Mouse (Mus musculus) heart, embryonic 10.5 days (tissue): ENCODE measurements around the gene Trip4. TPM values are rescaled to one million over a fixed set of nuclear protein-coding genes. Genes with fewer than 3 reads are reported as not detected.
"Not testable (repeated sequence)": the region's sequence is repeated elsewhere in the genome, so short reads cannot be mapped to it uniquely, and the experiment has no call there.

Experiments used
- DNase-seq: peaks from one replicate; pipeline ENCODE4 v3.0.0-alpha.2; 2017; ENCODE audit warnings: low spot score
- H3K27ac ChIP-seq: fragments of 300-500 bp; sonication (generic); 2 replicates; pipeline ENCODE4 v1.5.1; 2016; ENCODE audit warnings: mild to moderate bottlenecking
- H3K27me3 ChIP-seq: fragments of 300-500 bp; sonication (generic); 2 replicates; pipeline ENCODE4 v1.6.1; 2016; ENCODE audit warnings: mild to moderate bottlenecking; ENCODE audit not compliant: poor library complexity, insufficient read depth, severe bottlenecking
- H3K36me3 ChIP-seq: fragments of 300-500 bp; sonication (generic); 2 replicates; pipeline ENCODE4 v1.6.1; 2016; ENCODE audit warnings: mild to moderate bottlenecking, moderate library complexity
- H3K4me1 ChIP-seq: fragments of 300-500 bp; sonication (generic); 2 replicates; pipeline ENCODE4 v1.6.1; 2016; ENCODE audit warnings: mild to moderate bottlenecking
- H3K4me3 ChIP-seq: fragments of 300-500 bp; sonication (generic); 2 replicates; pipeline ENCODE4 v1.5.1; 2016; ENCODE audit warnings: mild to moderate bottlenecking, moderate library complexity
- H3K9me3 ChIP-seq: fragments of 300-500 bp; sonication (generic); 2 replicates; pipeline ENCODE4 v1.6.1; 2016; ENCODE audit warnings: mild to moderate bottlenecking, moderate library complexity
- WGBS: fragments of 180-500 bp; shearing (Covaris S2); methylation state at CpG from one replicate; pipeline ENCODE4 v1.1.7; 2016; 5-methylcytosine and 5-hydroxymethylcytosine counted together
- polyA plus RNA-seq: library from polyadenylated mRNA; unstranded; fragments of >200 nt; fragmentation: Nextera tagmentation; extraction: Ambion mirVana; gene quantifications from 2 replicates; pipeline ENCODE4 v1.2.1, GENCODE M21; 2016

Gene Trip4
- polyA plus RNA-seq, 1 experiment from 2014 or later, result 27.9 TPM

DNA sequence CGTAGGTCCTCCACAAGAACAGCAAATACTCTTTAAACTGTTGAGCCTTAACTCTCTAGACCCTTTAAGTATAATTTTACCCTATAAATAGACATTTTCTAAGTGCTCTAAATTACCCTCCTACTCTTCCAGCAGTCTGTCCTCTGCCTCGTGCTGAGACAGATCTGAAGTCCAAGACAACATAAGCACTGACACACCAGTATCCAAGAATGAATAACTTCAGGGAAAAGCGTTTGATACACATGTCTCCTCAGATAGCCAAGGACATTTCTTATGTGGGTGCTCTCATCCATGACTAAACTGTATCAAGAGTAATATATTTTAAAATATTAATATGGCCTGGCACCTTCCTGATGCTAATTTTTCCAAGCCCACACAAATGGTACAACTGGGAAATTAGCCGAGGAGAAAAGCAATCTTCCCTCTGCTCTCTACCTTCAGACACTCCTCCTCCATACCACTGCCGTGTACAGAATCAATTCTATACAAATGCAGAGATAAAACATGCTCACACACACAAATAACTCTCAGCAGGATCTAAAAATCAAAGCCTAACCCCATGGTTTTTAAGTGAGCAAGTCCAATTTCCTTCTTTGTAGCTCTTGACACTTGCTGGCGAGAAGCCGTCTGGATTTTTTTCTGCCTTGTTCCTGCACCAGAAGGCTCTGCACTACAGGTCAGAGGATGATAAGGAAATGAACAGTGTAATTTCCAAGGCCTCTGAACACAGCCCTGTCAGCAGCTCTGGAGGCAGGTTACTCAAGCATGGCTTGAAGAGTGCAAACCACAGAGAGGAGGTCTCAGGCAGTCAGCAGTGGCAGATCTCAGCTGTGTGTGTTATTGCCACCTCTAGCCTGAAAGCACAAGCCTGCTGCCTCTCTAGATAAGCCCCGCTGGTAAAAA lies 121.5 kb downstream of the Trip4 start:
- Histone ChIP-seq H3K27ac (peak overlapping the region; percentile 64), H3K36me3 (no peaks in the 10 kb centered on the region), H3K4me1 (peaks cover 68% of the 10 kb centered on the region), H3K4me3 (peak overlapping the region; percentile 29; the same call in 1 of the 2 replicates), H3K9me3 (no peaks in the 10 kb centered on the region), H3K27me3 (no peaks in the 10 kb centered on the region)
- WGBS, result 23% methylated on average over 8 of the region's 8 CpGs
- DNase-seq, result peak; percentile 90

DNA sequence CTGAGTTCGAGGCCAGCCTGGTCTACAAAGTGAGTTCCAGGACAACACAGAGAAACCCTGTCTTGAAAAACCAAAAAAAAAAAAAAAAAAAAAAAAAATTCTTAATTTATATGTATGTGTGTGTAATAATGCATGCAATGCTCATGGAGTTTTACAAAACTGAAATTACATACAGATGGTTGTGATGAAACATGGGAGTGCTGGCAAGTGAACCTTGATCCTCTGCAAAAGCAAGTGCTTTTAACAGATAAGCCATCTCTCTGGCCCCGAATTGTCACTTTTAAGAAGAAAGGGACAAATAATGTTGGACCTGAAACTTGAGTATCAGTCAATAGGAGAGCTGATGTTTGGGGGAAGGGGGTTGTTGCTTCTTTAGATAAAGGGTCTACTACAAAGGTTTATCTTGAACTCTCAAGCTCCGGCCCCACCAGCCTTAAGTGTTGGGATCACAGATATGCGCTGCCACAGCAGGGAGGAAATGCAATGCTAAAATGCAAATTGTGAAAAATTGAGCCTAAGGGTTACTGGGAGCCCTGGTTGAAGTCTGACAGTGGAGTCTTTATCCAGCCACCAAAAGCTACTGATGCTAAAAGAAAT lies 122.7 kb downstream of the Trip4 start:
- no peak for DNase-seq
- Histone ChIP-seq H3K27me3 (no peaks in the 10 kb centered on the region), H3K4me3 (no peak overlapping the region), H3K4me1 (peaks cover 57% of the 10 kb centered on the region), H3K9me3 (no peaks in the 10 kb centered on the region), H3K27ac (no peak overlapping the region), H3K36me3 (no peaks in the 10 kb centered on the region)
- WGBS, result 29% methylated on average over 4 of the region's 4 CpGs

DNA sequence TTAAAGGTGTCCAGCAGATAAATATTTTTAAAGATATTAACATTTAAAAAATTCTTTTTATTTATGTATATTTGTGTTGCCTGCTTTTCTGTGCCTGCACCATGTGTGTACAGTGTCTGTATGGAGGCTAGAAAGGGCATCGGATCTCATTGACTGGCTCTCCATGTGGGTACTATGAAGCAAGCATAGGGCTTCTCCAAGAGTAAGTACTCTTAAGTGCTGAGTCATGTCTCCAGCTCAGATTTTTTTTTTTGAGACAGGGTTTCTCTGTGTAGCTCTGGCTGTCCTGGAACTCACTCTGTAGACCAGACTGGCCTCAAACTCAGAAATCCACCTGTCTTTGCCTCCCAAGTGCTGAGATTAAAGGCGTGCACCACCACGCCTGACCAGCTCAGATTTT lies 129.0 kb downstream of the Trip4 start:
- DNase-seq, H3K27me3 ChIP-seq: not testable (repeated sequence)

More for the DNA sequence above, 129.0 kb downstream of the Trip4 start:
- peaks cover 42% of the 10 kb centered on the region for H3K4me1 ChIP-seq
- not testable (repeated sequence) for H3K9me3 ChIP-seq, H3K4me3 ChIP-seq, H3K36me3 ChIP-seq, H3K27ac ChIP-seq
- 87% methylated on average over 3 of the region's 3 CpGs for WGBS

Other genes starting within 250 kb of the Trip4 start
- gene Oaz2, start 240.8 kb downstream of the Trip4 start, polyA plus RNA-seq, result 268 and 288 TPM in 2 replicates
- gene Zfp609, start 81.2 kb downstream of the Trip4 start, polyA plus RNA-seq, result 5.8 and 7.7 TPM in 2 replicates
- 131 and 183 TPM in 2 replicates for gene Pclaf, start 18.6 kb downstream of the Trip4 start, polyA plus RNA-seq
- 14.2 and 14.9 TPM in 2 replicates for gene Csnk1g1, start 130 bp upstream of the Trip4 start, polyA plus RNA-seq
- 448 and 551 TPM in 2 replicates for gene Ppib, start 151.4 kb upstream of the Trip4 start, polyA plus RNA-seq
- gene Snx22, start 160.9 kb upstream of the Trip4 start, polyA plus RNA-seq, result 2.1 and 3.1 TPM in 2 replicates
- gene Snx1, start 217.8 kb upstream of the Trip4 start, polyA plus RNA-seq, result 81.9 and 101 TPM in 2 replicates
- gene Ciao2a, start 217.8 kb upstream of the Trip4 start, polyA plus RNA-seq, result 174 TPM in 2 replicates
- 7.8 and 8.5 TPM in 2 replicates for gene Dapk2, start 249.4 kb upstream of the Trip4 start, polyA plus RNA-seq